Mouse (Mus musculus): Measurements from ENCODE around the gene Comt. TPM values are rescaled to one million over a fixed set of nuclear protein-coding genes. Genes with fewer than 3 reads are reported as not detected.

Comt gene
- polyA plus RNA-seq, 1 experiment from 2014 or later: 128 TPM

DNA sequence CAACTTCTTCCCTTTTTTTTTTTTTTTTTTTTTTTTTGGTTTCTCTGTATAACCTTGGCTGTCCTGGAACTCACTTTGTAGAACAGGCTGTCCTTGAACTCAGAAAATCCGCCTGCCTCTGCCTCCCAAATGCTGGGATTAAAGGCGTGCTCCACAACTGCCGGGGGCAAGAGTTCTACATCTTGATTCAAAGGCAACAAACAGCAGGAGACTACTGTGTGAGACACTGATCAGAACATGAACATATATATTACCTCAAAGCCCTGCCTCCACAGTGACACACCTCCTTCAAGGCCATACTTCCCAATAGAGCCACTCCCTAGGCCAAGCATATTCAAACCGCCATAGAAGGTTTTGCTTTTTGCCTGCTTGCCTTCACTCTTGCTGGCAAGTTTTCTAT is 53.0 kb downstream of the Comt start:
- Histone ChIP-seq H3K4me2 (ENCODE audit: low read depth, low read length) (no peak overlapping the region), H3K36me3 (ENCODE audit: control insufficient read depth, insufficient read depth) (no peaks in the 10 kb centered on the region), H3K4me3 (ENCODE audit: low read length) (no peak overlapping the region), H3K9me3 (replicated peaks; ENCODE audit: control insufficient read depth, low read length) (no peaks in the 10 kb centered on the region), H3K27ac (ENCODE audit: low read length) (no peak overlapping the region), H3K27me3 (ENCODE audit: control insufficient read depth, insufficient read depth, low read length) (no peaks in the 10 kb centered on the region), H3K4me1 (ENCODE audit: control insufficient read depth, insufficient read depth, low read length) (peaks cover 7% of the 10 kb centered on the region; the same call in 1 of the 2 replicates), H3K9ac (ENCODE audit: low read length) (no peak overlapping the region)
- no peak for ATAC-seq (replicated peaks; ENCODE audit: extremely low read depth, insufficient read depth, low FRiP score)
- 89% methylated on average over 4 of the region's 4 CpGs for WGBS

DNA sequence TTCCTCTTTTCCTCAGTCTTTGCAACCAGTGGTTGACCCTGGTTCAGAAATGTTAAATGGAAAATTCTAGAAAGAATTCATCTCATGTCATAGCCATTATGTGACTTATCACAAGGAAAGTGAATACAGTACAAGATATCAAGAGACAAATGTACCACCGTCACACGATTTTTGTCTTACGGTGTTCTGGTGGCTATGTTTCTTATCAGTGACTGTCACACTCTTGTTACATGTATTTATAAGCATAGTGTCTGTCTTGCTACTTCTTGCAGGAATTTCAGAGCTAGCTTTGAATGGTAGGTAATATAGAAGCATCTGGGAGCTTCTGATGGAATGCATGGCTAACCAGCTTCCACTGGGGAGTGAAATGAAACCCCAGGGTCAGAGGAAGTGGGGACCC is 56.5 kb downstream of the Comt start:
- no peak for ATAC-seq (replicated peaks; ENCODE audit: extremely low read depth, insufficient read depth, low FRiP score)
- no peaks in the 10 kb centered on the region; the same call in 1 of the 2 replicates for H3K4me1 ChIP-seq (ENCODE audit: control insufficient read depth, insufficient read depth, low read length)
- WGBS: 60% methylated on average over 3 of the region's 3 CpGs
- H3K4me2 ChIP-seq (ENCODE audit: low read depth, low read length): no peak overlapping the region
- no peak overlapping the region for H3K27ac ChIP-seq (ENCODE audit: low read length)
- no peak overlapping the region for H3K4me3 ChIP-seq (ENCODE audit: low read length)
- no peak overlapping the region for H3K9ac ChIP-seq (ENCODE audit: low read length)
- H3K36me3 ChIP-seq (ENCODE audit: control insufficient read depth, insufficient read depth): no peaks in the 10 kb centered on the region
- H3K9me3 ChIP-seq (replicated peaks; ENCODE audit: control insufficient read depth, low read length): no peaks in the 10 kb centered on the region
- no peaks in the 10 kb centered on the region for H3K27me3 ChIP-seq (ENCODE audit: control insufficient read depth, insufficient read depth, low read length)

GRCm38 (mm10) chr16:18366849-18367248 is 59.8 kb downstream of the Comt start:
- Histone ChIP-seq H3K4me3 (ENCODE audit: low read length) (no peak overlapping the region), H3K36me3 (ENCODE audit: control insufficient read depth, insufficient read depth) (no peaks in the 10 kb centered on the region), H3K9ac (ENCODE audit: low read length) (no peak overlapping the region), H3K27ac (ENCODE audit: low read length) (no peak overlapping the region), H3K27me3 (ENCODE audit: control insufficient read depth, insufficient read depth, low read length) (no peaks in the 10 kb centered on the region), H3K4me1 (ENCODE audit: control insufficient read depth, insufficient read depth, low read length) (no peaks in the 10 kb centered on the region; the same call in 1 of the 2 replicates), H3K4me2 (ENCODE audit: low read depth, low read length) (no peak overlapping the region), H3K9me3 (replicated peaks; ENCODE audit: control insufficient read depth, low read length) (no peaks in the 10 kb centered on the region)
- whole genome bisulfite sequencing: 82% methylated on average over 4 of the region's 4 CpGs
- ATAC-seq (replicated peaks; ENCODE audit: extremely low read depth, insufficient read depth, low FRiP score): no peak

DNA sequence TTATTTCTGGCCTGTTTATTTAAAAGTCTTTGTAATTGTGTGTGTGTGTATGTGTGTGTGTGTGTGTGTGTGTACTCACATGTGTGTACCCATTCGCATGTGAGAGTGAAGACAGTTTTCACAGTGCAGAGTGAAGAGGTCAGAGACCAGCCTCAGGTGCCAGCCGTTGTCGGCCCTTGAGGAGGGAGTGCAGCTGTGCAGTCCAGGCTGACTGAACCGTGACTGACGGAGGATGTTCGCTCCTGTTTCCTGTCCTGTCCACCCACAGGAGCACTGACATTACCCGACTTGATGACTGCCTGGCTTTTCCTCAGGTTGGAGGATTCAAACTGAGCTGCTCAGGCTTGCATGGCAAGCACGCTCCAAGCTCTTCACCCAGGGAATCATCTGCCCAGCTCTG is 63.7 kb downstream of the Comt start:
- H3K4me1 ChIP-seq (ENCODE audit: control insufficient read depth, insufficient read depth, low read length): no peaks in the 10 kb centered on the region
- 73% methylated on average over 8 of the region's 8 CpGs for WGBS
- no peak overlapping the region for H3K4me2 ChIP-seq (ENCODE audit: low read depth, low read length)
- no peak for ATAC-seq (replicated peaks; ENCODE audit: extremely low read depth, insufficient read depth, low FRiP score)
- no peaks in the 10 kb centered on the region for H3K9me3 ChIP-seq (replicated peaks; ENCODE audit: control insufficient read depth, low read length)
- no peak overlapping the region for H3K27ac ChIP-seq (ENCODE audit: low read length)
- H3K27me3 ChIP-seq (ENCODE audit: control insufficient read depth, insufficient read depth, low read length): no peaks in the 10 kb centered on the region
- no peaks in the 10 kb centered on the region for H3K36me3 ChIP-seq (ENCODE audit: control insufficient read depth, insufficient read depth)
- H3K9ac ChIP-seq (ENCODE audit: low read length): no peak overlapping the region
- H3K4me3 ChIP-seq (ENCODE audit: low read length): no peak overlapping the region

GRCm38 (mm10) chr16:18360151-18360805 is 66.4 kb downstream of the Comt start:
- H3K36me3 ChIP-seq (ENCODE audit: control insufficient read depth, insufficient read depth): no peaks in the 10 kb centered on the region
- no peaks in the 10 kb centered on the region for H3K4me1 ChIP-seq (ENCODE audit: control insufficient read depth, insufficient read depth, low read length)
- H3K9ac ChIP-seq (ENCODE audit: low read length): no peak overlapping the region
- H3K27ac ChIP-seq (ENCODE audit: low read length): no peak overlapping the region
- H3K27me3 ChIP-seq (ENCODE audit: control insufficient read depth, insufficient read depth, low read length): no peaks in the 10 kb centered on the region
- no peaks in the 10 kb centered on the region for H3K9me3 ChIP-seq (replicated peaks; ENCODE audit: control insufficient read depth, low read length)
- WGBS: 71% methylated on average over 6 of the region's 6 CpGs
- no peak overlapping the region for H3K4me3 ChIP-seq (ENCODE audit: low read length)
- H3K4me2 ChIP-seq (ENCODE audit: low read depth, low read length): no peak overlapping the region
- no peak for ATAC-seq (replicated peaks; ENCODE audit: extremely low read depth, insufficient read depth, low FRiP score)

DNA sequence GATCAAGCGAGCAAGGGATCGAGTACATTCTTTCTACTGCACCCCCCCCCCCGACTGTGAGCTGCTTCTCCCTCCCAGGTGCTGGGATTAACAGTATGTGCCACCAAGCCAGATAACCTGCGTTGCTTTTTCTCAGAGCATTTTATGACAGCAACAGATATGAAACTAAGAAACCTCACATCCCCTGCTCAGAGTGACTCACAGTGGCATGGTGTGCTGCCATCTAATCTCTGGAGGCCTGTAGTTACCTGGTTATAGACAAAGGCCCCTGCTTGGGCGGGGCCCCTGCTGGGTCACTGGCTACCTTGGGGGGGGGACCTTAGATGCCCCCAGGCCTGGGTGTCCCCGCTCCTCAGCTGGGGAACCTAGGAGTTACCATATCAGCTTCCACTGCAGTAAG is 68.7 kb downstream of the Comt start:
- H3K4me1 ChIP-seq (ENCODE audit: control insufficient read depth, insufficient read depth, low read length): no peaks in the 10 kb centered on the region
- H3K27me3 ChIP-seq (ENCODE audit: control insufficient read depth, insufficient read depth, low read length): no peaks in the 10 kb centered on the region
- WGBS: 78% methylated on average over 6 of the region's 6 CpGs

GRCm38 (mm10) chr16:18356961-18357360 is 69.7 kb downstream of the Comt start:
- 89% methylated on average over 1 of the region's 1 CpGs for WGBS
- Histone ChIP-seq H3K9ac (ENCODE audit: low read length) (no peak overlapping the region), H3K9me3 (replicated peaks; ENCODE audit: control insufficient read depth, low read length) (no peaks in the 10 kb centered on the region), H3K36me3 (ENCODE audit: control insufficient read depth, insufficient read depth) (no peaks in the 10 kb centered on the region), H3K4me3 (ENCODE audit: low read length) (no peak overlapping the region), H3K4me2 (ENCODE audit: low read depth, low read length) (no peak overlapping the region), H3K4me1 (ENCODE audit: control insufficient read depth, insufficient read depth, low read length) (no peaks in the 10 kb centered on the region), H3K27ac (ENCODE audit: low read length) (no peak overlapping the region), H3K27me3 (ENCODE audit: control insufficient read depth, insufficient read depth, low read length) (no peaks in the 10 kb centered on the region)
- ATAC-seq (replicated peaks; ENCODE audit: extremely low read depth, insufficient read depth, low FRiP score): no peak

More for the DNA sequence above, 68.7 kb downstream of the Comt start:
- Histone ChIP-seq H3K9ac (ENCODE audit: low read length) (no peak overlapping the region), H3K36me3 (ENCODE audit: control insufficient read depth, insufficient read depth) (no peaks in the 10 kb centered on the region), H3K9me3 (replicated peaks; ENCODE audit: control insufficient read depth, low read length) (no peaks in the 10 kb centered on the region), H3K27ac (ENCODE audit: low read length) (no peak overlapping the region), H3K4me2 (ENCODE audit: low read depth, low read length) (no peak overlapping the region), H3K4me3 (ENCODE audit: low read length) (no peak overlapping the region)
- ATAC-seq (replicated peaks; ENCODE audit: extremely low read depth, insufficient read depth, low FRiP score): no peak

Small RNA genes within 50 kb of the gene (microRNA-seq; reads per million reads assigned to microRNA genes)
- gene Gm26219: not detected

Other genes with a start within 250 kb of the Comt start
- gene Ccdc188, start 209.0 kb downstream of the Comt start, polyA plus RNA-seq (2015; fragmentation: Nextera tagmentation; extraction: Ambion mirVana): 0.17 TPM in 1 of 2 replicates, not detected in the other
- gene Zdhhc8, start 191.7 kb downstream of the Comt start, polyA plus RNA-seq (2015; fragmentation: Nextera tagmentation; extraction: Ambion mirVana): 16.3 and 22.7 TPM in 2 replicates
- 65.9 and 69.9 TPM in 2 replicates for gene Trmt2a, start 178.2 kb downstream of the Comt start, polyA plus RNA-seq (2015; fragmentation: Nextera tagmentation; extraction: Ambion mirVana)
- 295 and 343 TPM in 2 replicates for gene Ranbp1, start 178.1 kb downstream of the Comt start, polyA plus RNA-seq (2015; fragmentation: Nextera tagmentation; extraction: Ambion mirVana)
- gene Gm49776, start 168.5 kb downstream of the Comt start, polyA plus RNA-seq (2015; fragmentation: Nextera tagmentation; extraction: Ambion mirVana): 3.2 TPM in 1 of 2 replicates, not detected in the other
- 19.0 and 20.3 TPM in 2 replicates for gene Dgcr8, start 137.6 kb downstream of the Comt start, polyA plus RNA-seq (2015; fragmentation: Nextera tagmentation; extraction: Ambion mirVana)
- 72.9 and 74.6 TPM in 2 replicates for gene Tango2, start 78.7 kb downstream of the Comt start, polyA plus RNA-seq (2015; fragmentation: Nextera tagmentation; extraction: Ambion mirVana)
- 33.1 and 39.5 TPM in 2 replicates for gene Arvcf, start 78.7 kb downstream of the Comt start, polyA plus RNA-seq (2015; fragmentation: Nextera tagmentation; extraction: Ambion mirVana)
- gene Txnrd2, start 468 bp downstream of the Comt start, polyA plus RNA-seq (2015; fragmentation: Nextera tagmentation; extraction: Ambion mirVana): 38.4 and 39.6 TPM in 2 replicates
- gene Gnb1l, start 71.9 kb upstream of the Comt start, polyA plus RNA-seq (2015; fragmentation: Nextera tagmentation; extraction: Ambion mirVana): 12.7 TPM in 2 replicates
- 2.0 and 2.7 TPM in 2 replicates for gene Rtl10, start 72.0 kb upstream of the Comt start, polyA plus RNA-seq (2015; fragmentation: Nextera tagmentation; extraction: Ambion mirVana)
- 0.47 and 1.5 TPM in 2 replicates for gene Tbx1, start 163.8 kb upstream of the Comt start, polyA plus RNA-seq (2015; fragmentation: Nextera tagmentation; extraction: Ambion mirVana)
- gene Gp1bb, start 195.6 kb upstream of the Comt start, polyA plus RNA-seq (2015; fragmentation: Nextera tagmentation; extraction: Ambion mirVana): 2.4 and 3.4 TPM in 2 replicates
- gene Gm49601, start 199.6 kb upstream of the Comt start, polyA plus RNA-seq (2015; fragmentation: Nextera tagmentation; extraction: Ambion mirVana): 0.63 and 0.66 TPM in 2 replicates
- gene Sept5, start 203.1 kb upstream of the Comt start, polyA plus RNA-seq (2015; fragmentation: Nextera tagmentation; extraction: Ambion mirVana): 8.4 and 8.5 TPM in 2 replicates

All from heart, embryonic 16.5 days (tissue).